Mouse (Mus musculus) testis, adult 2 months (tissue): ENCODE results near the gene Vcl. TPM values are rescaled to one million over a fixed set of nuclear protein-coding genes. Genes with fewer than 3 reads are reported as not detected.

Source experiments
- H3K27ac ChIP-seq: fragments of 200-500 bp; 2 replicates; pipeline ENCODE4 v1.5.1; 2012; ENCODE audit warnings: low read depth, low read length; ENCODE audit not compliant: control insufficient read depth, insufficient read depth
- H3K27me3 ChIP-seq: fragments of 200-500 bp; 2 replicates; pipeline ENCODE4 v1.6.1; 2012; ENCODE audit warnings: mild to moderate bottlenecking, low read length, moderate library complexity; ENCODE audit not compliant: control insufficient read depth, insufficient read depth
- H3K36me3 ChIP-seq: fragments of 200-500 bp; 2 replicates; pipeline ENCODE4 v1.6.1; 2012; ENCODE audit warnings: mild to moderate bottlenecking, low read length; ENCODE audit not compliant: control insufficient read depth, insufficient read depth
- H3K4me1 ChIP-seq: fragments of 200-500 bp; 2 replicates; pipeline ENCODE4 v1.6.1; 2012; ENCODE audit warnings: low read length; ENCODE audit not compliant: control insufficient read depth, insufficient read depth
- H3K4me3 ChIP-seq: fragments of 200-500 bp; 2 replicates; pipeline ENCODE4 v1.5.1; 2012; ENCODE audit warnings: low read depth, mild to moderate bottlenecking, low read length, moderate library complexity, mixed read lengths; ENCODE audit not compliant: control insufficient read depth
- CTCF ChIP-seq: fragments of 200-500 bp; IDR thresholded peaks from 2 replicates; pipeline ENCODE4 v1.5.1; 2012; ENCODE audit warnings: low read depth, mild to moderate bottlenecking, inconsistent platforms, low read length, moderate library complexity; ENCODE audit not compliant: control insufficient read depth, insufficient read depth, insufficient replicate concordance
- POLR2A ChIP-seq: fragments of 200-500 bp; IDR thresholded peaks from 2 replicates; pipeline ENCODE4 v1.6.1; 2012; ENCODE audit warnings: low read depth, mild to moderate bottlenecking, inconsistent platforms, low read length, moderate library complexity; ENCODE audit not compliant: control insufficient read depth
- polyA plus RNA-seq: library from polyadenylated mRNA; depleted of rRNA; stranded (reverse); fragments of >200 nt; gene quantifications from 2 replicates; pipeline ENCODE4 v1.2.3, GENCODE M21; 2012; rRNA removed

Gene Vcl
- 21.8 and 22.9 TPM in 2 replicates for polyA plus RNA-seq

- peak within 1 kb of the TSS; percentile 88 for H3K27ac ChIP-seq
These were observed at the start of gene Vcl for GRCm38 (mm10) chr14:20928848-20929745. Vcl (plus strand) TSS chr14:20929398.

GRCm38 (mm10) chr14:20884691-20885090, 44.5 kb upstream of the Vcl start:
- Histone ChIP-seq H3K4me1 (no peaks in the 10 kb centered on the region; the same call in 1 of the 2 replicates), H3K27ac (peak overlapping the region; percentile 11; the same call in 1 of the 2 replicates), H3K4me3 (no peak overlapping the region), H3K36me3 (no peaks in the 10 kb centered on the region), H3K27me3 (no peaks in the 10 kb centered on the region)
- no peak for TF ChIP-seq POLR2A
- no peak for TF ChIP-seq CTCF

More at GRCm38 (mm10) chr14:20928848-20929745, at the start of gene Vcl:
- no peaks in the 10 kb centered on the region for H3K36me3 ChIP-seq
- H3K4me3 ChIP-seq: peak within 1 kb of the TSS; percentile 95
- H3K4me1 ChIP-seq: peaks cover 12% of the 10 kb centered on the region
- peak; percentile 3; the same call in 1 of the 2 replicates for TF ChIP-seq CTCF
- TF ChIP-seq POLR2A: peak; percentile 95
- H3K27me3 ChIP-seq: no peaks in the 10 kb centered on the region

GRCm38 (mm10) chr14:20885091-20885888, 43.9 kb upstream of the Vcl start:
- Histone ChIP-seq H3K27ac (peak overlapping the region; percentile 48), H3K36me3 (no peaks in the 10 kb centered on the region), H3K4me1 (no peaks in the 10 kb centered on the region; the same call in 1 of the 2 replicates), H3K4me3 (no peak overlapping the region), H3K27me3 (no peaks in the 10 kb centered on the region)
- TF ChIP-seq POLR2A: no peak
- no peak for TF ChIP-seq CTCF

- Histone ChIP-seq H3K36me3 (no peaks in the 10 kb centered on the region), H3K4me1 (no peaks in the 10 kb centered on the region; the same call in 1 of the 2 replicates), H3K27me3 (no peaks in the 10 kb centered on the region), H3K27ac (no peak overlapping the region), H3K4me3 (no peak overlapping the region)
- TF ChIP-seq CTCF: no peak
These were observed 42.9 kb upstream of the Vcl start for GRCm38 (mm10) chr14:20886266-20886665.

DNA sequence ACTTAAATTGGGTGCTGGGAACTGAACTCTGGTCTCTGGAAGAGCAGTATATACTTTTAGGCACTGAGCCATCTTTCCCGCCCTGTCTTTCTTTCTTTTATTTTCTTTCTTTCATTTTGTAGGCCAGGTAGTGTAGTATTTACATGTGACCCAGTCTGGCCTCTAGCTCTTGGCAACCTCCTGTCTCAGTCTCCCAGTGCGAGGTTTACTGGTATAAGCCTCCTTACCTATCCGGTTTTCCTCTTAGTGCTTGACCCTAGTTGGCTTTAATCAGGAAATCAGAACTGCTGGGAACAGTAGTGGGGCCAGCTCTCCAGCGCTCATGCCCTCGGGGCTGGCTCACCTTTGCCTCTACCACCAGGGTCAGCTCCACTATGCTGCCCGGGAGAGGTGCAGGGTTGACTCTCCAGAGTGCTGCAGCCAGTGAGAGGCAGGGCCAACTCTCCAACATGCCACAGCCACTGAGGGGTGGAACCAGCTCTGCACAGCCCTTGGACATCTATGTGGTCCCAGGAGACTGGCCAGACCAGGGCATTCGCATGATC, 41.6 kb upstream of the Vcl start:
- Histone ChIP-seq H3K27me3 (no peaks in the 10 kb centered on the region), H3K4me3 (no peak overlapping the region), H3K4me1 (no peaks in the 10 kb centered on the region; the same call in 1 of the 2 replicates), H3K36me3 (no peaks in the 10 kb centered on the region), H3K27ac (no peak overlapping the region)
- TF ChIP-seq CTCF (no peak), POLR2A (no peak)

DNA sequence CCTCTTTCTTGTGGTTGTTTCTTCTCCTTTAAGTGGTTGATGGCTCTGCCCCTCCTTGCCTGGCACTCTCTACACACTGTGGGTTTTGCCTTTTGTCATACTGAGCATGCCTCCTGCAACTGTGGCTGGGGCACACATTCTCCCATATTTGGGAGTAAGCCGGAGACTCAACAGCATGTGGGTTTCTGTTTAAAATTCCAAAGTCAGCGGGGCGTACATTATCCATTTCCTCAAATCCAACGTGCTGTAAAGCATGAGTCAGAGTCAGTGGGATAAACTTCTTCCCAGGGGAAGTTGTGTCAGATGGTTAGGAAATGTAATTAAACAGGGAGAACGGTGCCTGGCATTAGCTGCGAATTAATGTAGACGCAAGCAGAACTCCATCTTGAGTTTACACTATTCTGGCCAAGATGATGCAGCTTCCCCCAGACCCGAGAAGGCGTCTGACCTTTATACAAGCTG, 37.2 kb upstream of the Vcl start:
- TF ChIP-seq CTCF: no peak
- no peak for TF ChIP-seq POLR2A
- no peak overlapping the region for H3K27ac ChIP-seq

More for the DNA sequence above, 37.2 kb upstream of the Vcl start:
- Histone ChIP-seq H3K27me3 (no peaks in the 10 kb centered on the region), H3K4me1 (no peaks in the 10 kb centered on the region), H3K36me3 (no peaks in the 10 kb centered on the region), H3K4me3 (no peak overlapping the region)
